Mouse (Mus musculus) left cerebral cortex, adult 9 months (tissue): Measurements from ENCODE around the gene Rfxank.
A peak's percentile ranks its signal among the peaks of the same experiment; 100 is the strongest.

Source experiments
- DNase-seq, 2 experiments: peaks; one replicate each; pipeline ENCODE4 v3.0.0; 2022; ENCODE audit warnings: low spot score in 2 of 2

The Rfxank gene

GRCm38 (mm10) chr8:70139026-70139857 lies at the start of gene Rfxank, which contains the start of the genes Borcs8 and Mef2b:
Rfxank (minus strand) TSS chr8:70139154.
Borcs8 (plus strand) TSS chr8:70139499.
Mef2b (plus strand) TSS chr8:70139711.
- DNase-seq = peak; percentile 97 to 99

- no peak for DNase-seq
Observed at GRCm38 (mm10) chr8:70188707-70189106, 49.8 kb upstream of the Rfxank start.

- no peak for DNase-seq
Observed at GRCm38 (mm10) chr8:70183194-70183593, 44.2 kb upstream of the Rfxank start.

GRCm38 (mm10) chr8:70181903-70182252 lies 42.9 kb upstream of the Rfxank start:
- DNase-seq = no peak

GRCm38 (mm10) chr8:70181212-70181902 lies 42.4 kb upstream of the Rfxank start:
- no peak for DNase-seq

GRCm38 (mm10) chr8:70179082-70179481 lies 40.1 kb upstream of the Rfxank start:
- no peak for DNase-seq

- DNase-seq = no peak
Observed at GRCm38 (mm10) chr8:70178231-70178630, 39.3 kb upstream of the Rfxank start.

- DNase-seq = no peak
Observed at GRCm38 (mm10) chr8:70174079-70174478, 35.1 kb upstream of the Rfxank start.

- DNase-seq = no peak
Observed at GRCm38 (mm10) chr8:70173320-70173719, 34.4 kb upstream of the Rfxank start.

- DNase-seq = peak; percentile 89 to 96
Observed at GRCm38 (mm10) chr8:70172043-70172681, 33.2 kb upstream of the Rfxank start, which contains the start of gene Tmem161a. Tmem161a (plus strand) TSS chr8:70172356.

- DNase-seq = no peak
Observed at GRCm38 (mm10) chr8:70171240-70171639, 32.3 kb upstream of the Rfxank start.

GRCm38 (mm10) chr8:70170748-70171147 lies 31.8 kb upstream of the Rfxank start:
- no peak for DNase-seq

GRCm38 (mm10) chr8:70170116-70170515 lies 31.2 kb upstream of the Rfxank start:
- no peak for DNase-seq

GRCm38 (mm10) chr8:70166504-70167110 lies 27.7 kb upstream of the Rfxank start:
- peak in 1 of 2 experiments; percentile 45 for DNase-seq

GRCm38 (mm10) chr8:70163316-70163715 lies 24.4 kb upstream of the Rfxank start:
- no peak for DNase-seq

GRCm38 (mm10) chr8:70160015-70160414 lies 21.1 kb upstream of the Rfxank start:
- no peak for DNase-seq

- no peak for DNase-seq
Observed at GRCm38 (mm10) chr8:70159211-70159610, 20.3 kb upstream of the Rfxank start.

GRCm38 (mm10) chr8:70158069-70158853 lies 19.3 kb upstream of the Rfxank start:
- DNase-seq = peak in 1 of 2 experiments; percentile 38

GRCm38 (mm10) chr8:70157240-70157800 lies 18.4 kb upstream of the Rfxank start:
- no peak for DNase-seq

GRCm38 (mm10) chr8:70152537-70153257 lies 13.7 kb upstream of the Rfxank start:
- peak in 1 of 2 experiments; percentile 35 for DNase-seq
